Mouse (Mus musculus): ENCODE measurements at regions not wholly inside any gene's neighbourhood (a gene's known extent, or its start where the extent isn't known, plus 50 kb on each side); places are given as distances from the start of the nearest gene placed in this dataset.

DNA sequence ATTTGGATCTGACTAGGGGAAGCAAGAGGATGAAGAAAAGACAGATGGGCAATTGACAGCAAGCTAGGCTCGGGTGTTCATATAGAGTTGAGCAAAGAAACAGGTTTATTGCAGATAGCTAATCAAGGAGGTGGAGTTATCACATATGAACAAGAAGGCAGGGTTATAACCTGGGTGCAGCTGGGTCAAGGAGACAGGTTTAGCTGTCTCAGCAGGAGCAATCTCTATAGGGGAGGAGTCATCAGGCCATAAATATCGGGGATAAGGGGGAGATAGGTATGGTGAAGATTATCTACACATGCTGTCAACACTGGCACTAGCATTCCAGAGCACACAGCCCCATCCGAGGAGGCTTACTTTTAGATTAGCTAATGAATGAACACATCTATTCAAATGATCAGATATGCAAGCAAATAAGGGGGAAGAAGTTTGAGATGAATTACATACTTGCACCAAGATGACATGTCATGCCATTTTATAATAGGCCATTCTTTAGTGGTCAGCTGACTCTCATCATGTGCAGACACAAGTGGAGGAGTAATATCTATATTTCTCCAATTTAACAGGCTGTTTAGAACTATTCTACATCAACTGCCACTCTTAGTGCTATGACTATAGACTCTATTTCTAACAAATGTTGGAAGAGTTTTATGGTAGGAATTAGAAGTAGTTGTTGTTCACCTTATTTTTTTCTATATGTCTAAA, 76.9 kb downstream of the Lhx9 start:
- DNase-seq = no peak
- intact Hi-C loops (cut with DNase I) = no loop called here

DNA sequence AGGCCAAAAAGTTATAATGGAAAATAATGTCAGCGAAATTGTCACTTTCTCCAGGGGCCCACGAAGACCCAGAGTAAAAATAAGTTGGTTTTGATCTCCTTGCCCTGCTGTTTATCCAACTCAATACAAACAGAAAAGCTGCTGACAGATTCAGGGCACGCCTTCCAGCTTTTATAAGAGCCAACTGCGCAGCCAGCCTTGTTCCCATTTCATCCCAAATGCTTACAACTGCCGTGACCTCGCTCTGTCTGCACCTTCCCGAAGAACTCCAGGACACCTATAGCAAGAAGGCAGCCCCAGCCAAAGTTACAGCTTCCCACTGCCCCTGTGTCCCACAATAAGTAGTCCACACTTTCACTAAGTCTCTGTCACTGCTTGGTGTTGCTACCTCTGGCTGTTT, 85.5 kb downstream of the Lhx9 start:
- intact Hi-C loops (cut with DNase I) = no loop called here
- DNase-seq = no peak

DNA sequence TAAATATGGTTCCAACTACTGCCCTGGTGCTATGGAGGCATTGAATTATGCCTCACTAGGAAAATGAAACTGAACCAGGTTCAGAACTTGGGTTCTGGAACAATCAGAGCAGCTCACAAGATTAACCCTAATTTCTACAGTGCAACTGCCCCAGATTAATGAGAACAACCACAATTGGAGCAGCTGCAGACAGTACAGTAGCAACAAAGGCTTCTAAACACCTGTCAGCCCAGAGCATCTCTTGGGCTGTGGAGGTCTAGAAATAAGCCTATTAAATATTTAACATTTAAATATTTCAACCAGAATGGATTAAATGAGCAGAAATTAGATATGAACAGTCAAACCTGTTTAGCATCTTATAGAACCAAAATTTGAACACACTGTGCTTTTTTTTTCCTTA, 90.6 kb downstream of the Lhx9 start:
- intact Hi-C loops (cut with DNase I) = no loop called here

DNA sequence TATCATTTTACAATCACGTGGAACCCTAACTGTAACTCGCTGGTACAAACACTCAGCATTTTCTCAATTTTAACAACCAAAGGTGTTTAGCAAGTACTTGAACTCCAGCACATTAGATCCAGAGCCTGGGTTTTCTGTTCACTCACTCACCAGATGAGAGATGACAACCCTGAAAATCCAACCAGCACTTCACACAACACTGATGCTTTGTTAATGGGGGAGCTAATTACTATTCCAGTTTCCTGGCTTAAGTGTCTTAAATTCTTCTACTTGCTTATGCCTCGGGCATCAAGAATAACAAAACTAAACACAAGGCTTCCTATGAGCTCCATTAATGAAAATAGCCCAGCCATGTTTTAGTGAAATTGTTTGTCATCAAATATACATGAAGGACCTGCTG, 113.4 kb upstream of the Nek7 start:
- no peak for DNase-seq
- intact Hi-C loops (cut with DNase I) = no loop called here

More for the DNA sequence above, 90.6 kb downstream of the Lhx9 start:
- DNase-seq = no peak

DNA sequence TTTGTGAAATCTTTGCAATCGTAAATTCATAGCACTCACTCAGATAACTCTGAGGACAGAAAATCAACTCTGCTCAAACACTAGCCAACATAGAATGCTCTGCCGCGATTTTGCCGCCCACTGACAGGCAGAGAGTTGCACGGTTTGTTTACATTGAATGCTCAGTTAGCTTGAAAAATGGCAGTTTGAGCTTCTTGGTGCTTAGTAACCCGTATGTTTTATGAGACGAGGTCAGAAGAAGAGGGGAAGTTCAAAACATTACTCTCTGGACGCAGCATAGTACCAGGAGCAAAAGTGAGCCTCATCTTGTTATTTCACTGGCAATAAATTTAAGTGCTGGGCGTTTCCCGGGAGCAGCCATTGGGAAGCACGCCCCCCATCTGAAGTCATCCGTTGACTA, 111.1 kb upstream of the Nek7 start:
- no peak for DNase-seq
- intact Hi-C loops (cut with DNase I) = no loop called here

DNA sequence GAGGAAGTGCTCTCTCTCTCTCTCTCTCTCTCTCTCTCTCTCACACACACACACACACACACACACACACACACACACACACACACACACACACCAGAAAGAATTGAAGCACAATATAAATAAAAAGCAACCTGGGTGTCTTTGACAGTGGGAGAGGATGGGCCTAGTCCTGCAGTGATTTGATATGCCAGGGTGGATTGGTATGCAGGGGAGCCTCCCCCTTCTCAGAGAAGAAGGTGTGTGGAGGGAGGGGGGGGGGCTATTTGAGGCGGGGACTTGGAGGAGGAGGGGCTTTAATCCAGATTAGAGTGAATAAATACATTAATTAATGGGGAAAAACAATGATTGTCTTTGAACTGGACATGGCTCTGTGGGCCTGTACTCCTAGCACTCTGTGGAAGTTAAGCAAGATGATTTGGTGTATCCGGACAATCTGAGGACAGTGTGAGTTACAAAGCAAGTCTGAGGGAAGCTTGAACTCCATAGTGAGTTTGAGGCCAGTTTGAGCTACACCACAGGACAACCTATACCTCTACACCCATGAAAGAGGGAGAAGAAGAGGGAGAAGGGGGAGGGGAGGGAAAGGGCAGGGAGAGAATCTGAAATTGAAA, 109.3 kb upstream of the Nek7 start:
- intact Hi-C loops (cut with DNase I) = no loop called here
- DNase-seq = no peak

DNA sequence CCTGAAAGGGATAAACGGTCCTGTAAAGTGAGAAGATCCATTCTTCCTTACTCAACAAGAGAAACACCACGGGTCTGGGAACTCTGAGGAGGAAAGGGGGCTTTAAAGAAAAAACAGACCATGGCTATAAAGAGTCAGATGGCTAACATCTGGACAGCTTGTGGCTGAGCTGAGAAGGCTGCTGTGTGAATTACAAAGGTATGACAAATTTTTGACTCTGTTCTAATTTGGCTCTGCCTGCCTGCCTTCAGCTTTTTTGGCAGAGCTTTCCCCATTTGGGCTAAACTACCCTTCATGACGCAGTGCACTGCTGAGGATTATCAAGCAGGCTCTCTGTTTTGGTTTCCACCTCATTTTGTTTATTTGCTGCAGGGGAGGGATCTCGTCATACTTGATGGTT, 100.8 kb upstream of the Nek7 start:
- intact Hi-C loops (cut with DNase I) = no loop called here
- peak in 1 of 2 experiments; percentile 7 for DNase-seq

DNA sequence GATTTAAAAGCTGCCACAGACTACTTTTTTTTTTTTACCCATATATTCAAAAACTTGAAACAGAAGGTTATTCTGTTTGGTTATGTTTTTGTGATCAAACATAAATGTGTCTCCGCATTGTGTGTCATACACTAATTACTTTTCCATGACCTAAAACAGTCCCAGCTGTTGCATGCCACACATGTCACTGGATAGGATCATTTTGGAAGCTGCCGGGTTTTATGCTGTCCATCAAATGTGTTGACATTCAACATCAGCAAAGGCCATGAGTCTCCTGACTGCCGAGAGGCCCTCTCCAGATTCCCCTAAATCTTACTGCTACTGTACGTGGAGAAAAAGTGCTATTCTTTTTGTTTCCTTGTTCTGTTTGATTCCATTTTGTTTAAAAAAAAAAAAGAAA, 99.4 kb upstream of the Nek7 start:
- no peak for DNase-seq
- intact Hi-C loops (cut with DNase I) = no loop called here

DNA sequence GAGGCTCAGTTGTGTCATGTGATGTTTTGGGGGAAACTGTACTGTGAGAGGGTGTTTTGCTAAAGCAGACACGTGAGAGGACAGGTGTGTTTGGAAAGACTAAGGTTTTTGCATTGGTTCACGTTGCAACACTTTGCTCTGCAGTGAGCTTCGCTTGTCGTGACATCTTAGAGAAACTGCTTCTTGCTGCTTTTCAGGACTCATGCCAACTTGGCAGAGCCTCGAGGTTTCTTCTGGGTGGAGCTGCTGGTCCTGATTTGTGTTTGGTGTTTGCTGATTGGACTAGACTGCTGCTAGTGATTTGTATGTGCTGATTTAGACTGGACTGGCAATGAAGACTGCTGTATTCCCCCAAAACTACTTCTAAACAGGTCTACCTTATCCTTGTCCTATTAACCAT, 97.0 kb upstream of the Nek7 start:
- no peak for DNase-seq
- intact Hi-C loops (cut with DNase I) = no loop called here

DNA sequence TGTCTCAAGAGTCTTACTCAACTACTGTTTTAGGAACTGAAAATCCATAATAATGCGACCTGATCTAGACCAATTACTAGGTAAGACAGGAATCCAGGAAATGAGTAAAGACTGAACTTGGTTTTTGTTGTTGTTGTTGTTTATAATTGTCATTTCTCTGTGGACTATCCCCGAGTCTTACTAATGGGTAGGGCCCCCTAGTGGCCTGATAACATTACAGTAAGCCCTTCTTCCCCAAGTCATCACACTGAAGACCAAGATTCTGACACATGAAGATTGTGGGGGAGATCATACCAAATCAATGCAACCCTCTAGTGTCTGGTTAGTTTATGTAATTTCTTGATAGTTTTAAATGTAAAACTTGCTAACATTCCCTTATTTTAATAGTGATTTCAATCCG, 95.2 kb upstream of the Nek7 start:
- intact Hi-C loops (cut with DNase I) = no loop called here
- no peak for DNase-seq

DNA sequence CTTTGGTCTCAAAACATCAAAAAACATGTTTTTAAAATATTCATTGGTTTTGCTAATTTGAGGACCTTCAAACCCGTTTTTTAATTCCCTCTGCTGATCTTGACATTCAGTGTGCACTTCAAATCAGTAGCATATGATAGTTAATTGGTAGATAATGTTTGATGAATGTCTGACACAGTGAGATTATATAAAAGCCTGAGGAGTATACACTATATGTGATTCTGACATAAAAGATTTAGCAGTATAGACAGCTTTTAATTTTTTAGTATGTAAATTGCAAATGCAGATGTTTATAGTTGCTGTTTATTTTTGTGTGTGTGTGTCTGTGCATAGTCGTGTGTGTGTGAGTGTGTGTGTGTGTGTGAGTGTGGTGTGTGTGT, 89.3 kb upstream of the Nek7 start:
- intact Hi-C loops (cut with DNase I) = no loop called here
- no peak for DNase-seq

DNA sequence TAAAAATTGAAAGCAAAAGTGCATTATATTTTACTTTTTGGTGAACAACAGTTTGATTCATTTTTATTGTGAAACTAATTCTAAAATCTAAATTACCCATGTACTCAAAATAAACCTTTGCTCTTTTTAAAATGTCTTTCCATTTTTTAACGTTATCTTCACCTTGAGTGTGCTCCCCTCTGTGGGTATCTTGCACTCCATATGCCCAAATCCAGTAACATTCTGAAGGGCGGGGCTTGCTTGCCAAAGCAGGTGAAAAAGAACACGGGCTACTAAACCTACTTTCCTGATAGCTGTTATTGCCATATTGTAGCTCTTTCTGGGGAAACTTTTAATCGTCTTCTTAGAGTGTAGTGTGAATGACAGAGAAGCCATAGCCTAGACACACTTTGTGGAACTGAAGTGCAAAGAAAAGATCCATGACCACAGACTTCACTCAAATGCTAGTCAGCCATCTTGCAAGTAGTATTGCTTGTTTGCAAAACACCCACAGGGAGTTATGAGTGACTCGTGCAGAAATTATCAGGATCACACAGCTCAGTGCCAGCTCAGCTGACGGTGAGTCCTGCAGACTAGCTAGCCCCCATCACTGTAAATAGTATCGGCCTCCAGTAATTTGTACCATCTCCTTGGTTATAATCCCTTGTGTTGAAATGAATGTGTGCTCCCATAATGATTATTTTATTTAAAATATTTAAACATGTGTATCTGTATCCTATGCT, 88.7 kb upstream of the Nek7 start:
- DNase-seq = no peak
- intact Hi-C loops (cut with DNase I) = no loop called here

DNA sequence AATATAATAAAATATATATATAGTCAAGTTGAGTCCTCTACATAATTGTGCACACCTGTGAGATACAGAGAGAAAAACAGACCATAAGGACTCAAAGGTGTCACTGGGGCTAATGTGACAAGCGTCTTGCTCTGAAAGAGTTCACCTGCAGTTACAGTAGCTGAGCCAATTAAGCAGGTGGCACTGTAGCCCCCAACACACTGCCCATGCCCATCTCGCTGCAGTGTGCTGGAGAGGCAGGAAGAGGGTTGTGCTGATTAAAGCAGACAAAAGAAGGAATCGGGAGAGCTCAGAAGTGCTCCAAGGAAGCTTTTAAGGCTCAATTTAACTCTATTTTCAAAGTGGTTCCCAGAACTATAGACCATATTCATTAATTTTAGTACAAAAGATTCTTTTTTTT, 88.0 kb upstream of the Nek7 start:
- intact Hi-C loops (cut with DNase I) = no loop called here
- no peak for DNase-seq

DNA sequence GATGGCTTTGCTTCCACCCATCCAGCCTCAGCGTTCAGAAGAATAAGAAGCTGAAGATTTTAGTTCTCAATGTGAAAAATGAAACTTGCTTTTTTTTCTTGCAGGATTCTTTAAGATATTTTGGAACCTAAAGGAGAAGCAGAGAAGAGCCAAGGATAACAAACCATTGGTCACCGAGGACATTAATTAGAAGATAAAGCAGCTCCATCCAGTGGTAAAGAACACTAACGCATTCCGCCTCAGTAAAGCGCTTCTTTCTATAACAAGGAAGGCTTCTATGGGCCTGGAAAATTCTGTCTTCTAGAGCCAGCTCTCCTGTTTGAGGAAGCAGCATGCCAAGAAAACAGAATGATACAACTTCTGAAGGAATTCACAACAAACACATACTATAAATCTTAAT, 83.3 kb upstream of the Nek7 start:
- DNase-seq = no peak
- intact Hi-C loops (cut with DNase I) = loop anchor here (5.0 kb wide), 1 partner anchor 376 kb away; no protein-coding TSS in a partner anchor

DNA sequence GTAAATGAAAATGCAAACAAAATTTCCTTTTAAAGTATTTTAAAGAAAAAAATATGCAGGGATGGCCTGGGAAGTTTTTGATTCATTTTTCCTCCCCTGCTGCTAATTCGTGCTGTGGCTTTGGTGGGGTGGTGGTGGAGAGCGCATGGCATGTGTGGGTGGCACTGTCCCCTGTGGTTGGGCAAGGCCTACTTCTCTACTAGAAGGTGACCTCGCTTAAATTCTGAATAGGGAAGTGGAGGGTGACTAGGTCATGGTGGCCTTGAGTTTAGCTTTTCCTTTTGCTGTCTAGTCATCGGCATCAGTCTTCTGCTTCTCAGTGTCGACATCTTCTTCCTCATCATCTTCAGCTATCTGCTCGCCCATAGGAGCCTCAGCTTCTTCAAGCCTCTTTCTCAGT, 69.3 kb upstream of the Nek7 start:
- intact Hi-C loops (cut with DNase I) = no loop called here
- no peak for DNase-seq

DNA sequence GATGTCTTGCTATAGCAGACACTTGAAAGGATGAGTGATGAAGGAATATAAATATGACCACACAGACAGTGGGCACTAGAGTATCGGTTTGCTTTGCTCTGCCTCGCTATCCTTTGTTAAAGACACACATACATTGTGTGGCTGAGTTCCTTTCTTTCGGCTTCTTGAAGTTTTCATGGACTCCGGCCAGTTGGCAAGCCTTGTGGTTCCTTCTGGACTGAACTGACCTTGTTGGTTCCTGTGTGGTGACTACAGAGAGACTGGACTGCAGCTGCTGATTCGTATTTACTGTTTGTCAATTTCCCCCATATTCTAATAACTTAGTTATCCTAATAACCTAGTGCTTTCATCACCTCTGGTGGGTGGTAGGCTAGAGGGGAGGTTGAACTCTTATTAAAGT, 66.8 kb upstream of the Nek7 start:
- peak in 1 of 2 experiments; percentile 18 for DNase-seq
- intact Hi-C loops (cut with DNase I) = no loop called here

DNA sequence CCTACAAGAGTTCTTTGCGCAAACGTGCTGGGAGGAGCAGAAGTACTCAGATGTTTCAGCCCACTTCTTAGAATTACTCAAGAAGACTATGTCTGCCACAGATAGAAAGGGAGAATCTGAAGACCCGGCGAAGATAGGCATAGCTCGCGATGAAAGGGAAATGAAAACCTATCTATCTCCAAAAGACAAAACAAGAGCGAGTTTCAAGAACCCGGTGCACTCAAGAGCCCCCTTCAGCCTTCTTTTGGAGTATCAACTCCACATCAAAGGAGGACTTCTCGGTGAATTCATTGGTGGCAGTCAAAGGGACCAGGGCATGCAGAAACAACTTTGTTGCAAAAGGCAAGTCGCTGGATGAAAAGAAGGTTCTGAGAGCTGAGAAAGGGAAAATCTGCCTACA, 63.8 kb upstream of the Nek7 start:
- intact Hi-C loops (cut with DNase I) = no loop called here
- no peak for DNase-seq

DNA sequence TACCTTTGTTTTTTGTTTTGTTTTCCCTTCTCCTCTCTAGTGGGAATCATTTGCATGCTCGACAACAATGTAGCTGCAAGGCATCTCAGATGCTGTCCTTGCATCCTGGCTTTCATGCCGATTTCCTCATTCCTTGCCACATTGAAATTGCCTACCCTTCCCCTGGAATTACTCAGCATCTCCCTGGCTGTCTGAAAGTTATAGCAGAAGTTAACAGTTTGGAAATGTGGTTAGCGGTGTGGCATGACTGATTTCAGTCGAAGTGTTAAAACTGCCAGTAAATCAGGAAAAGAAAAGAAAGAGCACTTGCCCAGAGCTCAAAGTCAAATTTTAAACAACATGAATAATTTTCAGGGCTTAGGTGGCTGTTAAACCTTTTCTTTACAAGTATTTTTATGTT, 62.0 kb upstream of the Nek7 start:
- DNase-seq = no peak
- intact Hi-C loops (cut with DNase I) = no loop called here

DNA sequence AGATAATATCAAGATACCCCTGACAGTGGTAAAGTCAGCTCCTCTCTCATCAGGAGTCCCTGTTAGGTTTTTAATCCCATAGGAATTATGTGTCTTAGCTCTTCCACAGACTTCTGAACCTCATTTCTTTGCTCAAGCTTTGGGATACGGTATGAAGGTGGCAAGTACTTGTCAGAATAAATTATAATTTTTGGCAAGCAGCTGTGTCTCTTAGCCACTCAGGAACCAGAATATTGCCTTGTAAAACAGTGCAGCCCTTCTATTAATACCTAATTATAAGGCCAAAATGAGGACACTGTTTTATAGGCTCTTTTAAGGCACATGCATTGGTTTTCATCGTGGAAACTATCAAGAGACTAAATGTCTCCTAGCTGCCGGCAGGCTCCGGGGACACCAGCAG, 54.3 kb upstream of the Nek7 start:
- intact Hi-C loops (cut with DNase I) = no loop called here
- no peak for DNase-seq

Measured in heart, postnatal 14 days (tissue).